Mouse (Mus musculus) hindlimb bud, embryonic 11.5 days (tissue): ENCODE results near the gene C5ar1.
A peak's percentile ranks its signal among the peaks of the same experiment; 100 is the strongest.

ENCODE experiments used
- DNase-seq: peaks from one replicate; pipeline ENCODE4 v3.0.0-alpha.2; 2012; ENCODE audit warnings: low read depth, low spot score; ENCODE audit errors: extremely low spot score

C5ar1 gene

GRCm38 (mm10) chr7:16229869-16230268 lies 29.5 kb downstream of the C5ar1 start:
- DNase-seq = peak; percentile 76

- peak; percentile 97 for DNase-seq
Measured at GRCm38 (mm10) chr7:16221582-16222272, 37.6 kb downstream of the C5ar1 start, which contains the start of gene Dhx34. Gene Dhx34, minus strand, starts transcription at chr7:16222037.

- no peak for DNase-seq
Measured at GRCm38 (mm10) chr7:16213986-16214385, 45.4 kb downstream of the C5ar1 start.

GRCm38 (mm10) chr7:16213196-16213595 lies 46.1 kb downstream of the C5ar1 start:
- DNase-seq = no peak

GRCm38 (mm10) chr7:16210862-16211365 lies 48.4 kb downstream of the C5ar1 start:
- DNase-seq = no peak

GRCm38 (mm10) chr7:16208781-16209665 lies 50.3 kb downstream of the C5ar1 start:
- no peak for DNase-seq

- no peak for DNase-seq
Measured at GRCm38 (mm10) chr7:16207496-16207895, 51.8 kb downstream of the C5ar1 start.

- no peak for DNase-seq
Measured at GRCm38 (mm10) chr7:16207076-16207475, 52.3 kb downstream of the C5ar1 start.

- DNase-seq = no peak
Measured at GRCm38 (mm10) chr7:16204791-16205190, 54.5 kb downstream of the C5ar1 start.

GRCm38 (mm10) chr7:16203505-16203903 lies 55.8 kb downstream of the C5ar1 start:
- DNase-seq = no peak

- DNase-seq = no peak
Measured at GRCm38 (mm10) chr7:16202756-16203504, 56.4 kb downstream of the C5ar1 start.

GRCm38 (mm10) chr7:16201136-16201535 lies 58.2 kb downstream of the C5ar1 start:
- DNase-seq = no peak

GRCm38 (mm10) chr7:16198540-16198939 lies 60.8 kb downstream of the C5ar1 start:
- DNase-seq = no peak

- no peak for DNase-seq
Measured at GRCm38 (mm10) chr7:16197166-16197565, 62.2 kb downstream of the C5ar1 start.
